Mouse (Mus musculus) left cerebral cortex, adult 18-20 months (tissue): ENCODE measurements around the gene Foxr1. TPM values are rescaled to one million over a fixed set of nuclear protein-coding genes. Genes with fewer than 3 reads are reported as not detected.
"Not testable (repeated sequence)": the region's sequence is repeated elsewhere in the genome, so short reads cannot be mapped to it uniquely, and the experiment has no call there.

ENCODE experiments used
- DNase-seq, 2 experiments: peaks; one replicate each; pipeline ENCODE4 v3.0.0; 2021 to 2022; ENCODE audit warnings: low spot score in 2 of 2, mixed read lengths in 1 of 2
- total RNA-seq, 2 experiments: library from RNA; stranded (reverse); gene quantifications; 2 replicates each; pipeline ENCODE4 v1.2.3; 2021

The Foxr1 gene
- total RNA-seq, 2 experiments from 2014 or later = not detected

GRCm38 (mm10) chr9:44477339-44478228 is 36.6 kb upstream of the Foxr1 start:
- DNase-seq = no peak

GRCm38 (mm10) chr9:44475936-44476335 is 35.0 kb upstream of the Foxr1 start:
- DNase-seq = no peak

GRCm38 (mm10) chr9:44474327-44474726 is 33.4 kb upstream of the Foxr1 start:
- no peak for DNase-seq

DNA sequence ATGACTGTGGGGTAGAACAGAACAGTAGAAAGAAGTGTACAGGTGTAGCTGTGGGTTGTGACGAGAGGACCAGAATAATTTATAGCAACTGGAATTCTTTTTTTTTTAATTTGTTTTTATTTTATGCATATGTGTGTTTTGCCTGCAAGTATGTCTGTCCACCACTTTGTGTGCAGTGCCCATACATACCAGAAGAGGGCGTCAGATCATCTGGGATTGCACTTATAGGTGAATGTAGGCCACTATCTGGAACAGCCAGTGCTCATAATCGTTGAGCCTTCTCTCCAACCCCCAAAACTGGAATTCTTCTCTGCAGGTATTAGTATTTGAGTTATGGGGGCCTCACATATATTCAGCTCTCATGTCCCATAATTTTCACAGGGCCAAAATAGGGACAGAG is 32.2 kb upstream of the Foxr1 start:
- DNase-seq = no peak

- DNase-seq = no peak
These were observed 27.9 kb upstream of the Foxr1 start for GRCm38 (mm10) chr9:44468800-44469199.

DNA sequence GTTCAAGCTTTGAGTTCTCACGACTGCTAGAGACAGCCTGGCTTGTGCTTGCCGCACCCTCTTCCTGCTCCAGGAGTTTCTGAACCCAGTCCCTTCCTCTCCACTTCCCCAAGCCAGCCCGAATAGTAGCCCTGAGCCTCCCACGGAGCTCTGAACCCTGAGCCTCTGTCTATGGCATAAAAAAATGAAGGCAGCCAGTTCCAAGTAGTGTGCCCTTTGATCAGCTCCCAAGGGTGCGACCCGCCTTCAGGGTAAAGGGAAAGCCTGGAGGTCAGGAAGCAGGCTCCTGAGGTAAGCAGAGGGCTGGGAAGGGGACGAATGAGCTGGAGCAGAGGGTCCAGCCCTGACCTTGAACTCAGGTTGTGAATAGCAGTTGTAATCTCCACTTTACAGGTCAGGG is 27.3 kb upstream of the Foxr1 start:
- no peak for DNase-seq

DNA sequence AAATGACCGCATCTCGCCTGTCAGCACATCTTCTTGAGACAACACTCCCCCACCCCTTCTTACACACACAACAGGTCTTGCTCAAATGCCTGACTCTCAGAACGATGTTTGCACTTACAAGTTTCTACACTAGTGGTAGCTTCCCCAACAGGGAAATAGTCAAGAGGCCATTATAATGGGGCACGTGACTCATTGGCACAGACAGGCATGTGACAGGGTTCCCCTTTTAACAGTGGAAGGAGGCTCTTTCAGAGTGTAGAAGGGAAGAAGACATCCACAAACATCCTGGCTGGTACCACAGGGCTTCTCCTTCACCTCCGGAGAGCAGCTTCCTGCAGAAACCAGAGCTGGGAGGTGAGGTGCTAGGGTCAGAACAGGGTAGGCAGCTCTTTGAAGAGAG is 21.0 kb upstream of the Foxr1 start:
- no peak for DNase-seq

DNA sequence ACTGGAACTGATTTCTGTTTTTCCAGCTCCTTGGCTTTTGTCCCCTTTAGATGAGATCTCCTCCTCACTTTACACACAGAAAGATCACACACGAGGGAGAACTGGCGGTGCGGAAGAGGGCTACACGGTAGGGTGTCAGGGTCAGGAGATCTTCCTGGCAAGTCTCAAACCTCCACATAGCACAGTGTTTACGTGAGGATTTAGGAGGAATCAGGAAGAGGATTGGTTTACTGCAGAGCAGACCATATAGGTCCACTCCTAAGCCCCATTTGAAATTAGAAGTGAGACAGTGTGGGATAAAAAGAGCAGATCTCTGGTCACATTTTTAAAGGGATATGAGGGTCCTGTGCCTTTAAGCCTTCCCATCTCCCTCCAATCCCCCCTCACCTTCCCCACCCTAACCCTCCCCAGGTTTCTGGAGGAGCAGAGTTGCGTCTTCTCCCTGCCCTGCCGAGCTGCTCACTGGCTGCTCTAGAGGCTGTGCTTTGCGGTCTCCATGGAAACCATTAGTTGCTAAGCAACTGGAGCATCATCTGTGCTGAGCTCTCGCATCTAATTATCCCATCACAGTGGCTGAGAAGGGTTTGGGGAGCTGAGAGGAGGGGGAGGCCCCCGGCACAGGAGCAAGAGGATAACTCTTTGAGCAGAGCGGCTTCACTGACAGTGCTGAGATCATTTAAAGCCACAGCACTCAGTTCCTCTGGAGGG is 16.3 kb upstream of the Foxr1 start:
- peak; percentile 85 to 88 for DNase-seq

DNA sequence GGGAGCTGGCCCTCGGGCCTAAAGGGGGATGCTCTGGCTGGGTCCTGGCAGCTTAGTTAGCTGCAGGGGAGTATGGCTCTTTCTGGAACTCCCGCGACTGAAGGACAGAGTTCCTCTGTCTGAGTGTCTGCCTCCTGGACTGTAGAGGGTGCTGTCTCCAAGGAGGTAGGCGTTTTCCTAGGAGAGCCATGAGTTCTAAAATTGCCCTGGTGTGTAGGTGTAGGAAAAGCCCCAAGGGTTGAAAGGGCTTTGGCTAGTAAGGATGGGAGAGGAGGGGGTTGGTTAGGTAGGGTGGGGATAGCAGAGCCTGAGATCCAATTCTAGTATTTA is 13.9 kb upstream of the Foxr1 start, which contains the start of gene Upk2:
Gene Upk2, minus strand, starts transcription at position 86 of the 330 bp plus-strand sequence.
- no peak for DNase-seq

DNA sequence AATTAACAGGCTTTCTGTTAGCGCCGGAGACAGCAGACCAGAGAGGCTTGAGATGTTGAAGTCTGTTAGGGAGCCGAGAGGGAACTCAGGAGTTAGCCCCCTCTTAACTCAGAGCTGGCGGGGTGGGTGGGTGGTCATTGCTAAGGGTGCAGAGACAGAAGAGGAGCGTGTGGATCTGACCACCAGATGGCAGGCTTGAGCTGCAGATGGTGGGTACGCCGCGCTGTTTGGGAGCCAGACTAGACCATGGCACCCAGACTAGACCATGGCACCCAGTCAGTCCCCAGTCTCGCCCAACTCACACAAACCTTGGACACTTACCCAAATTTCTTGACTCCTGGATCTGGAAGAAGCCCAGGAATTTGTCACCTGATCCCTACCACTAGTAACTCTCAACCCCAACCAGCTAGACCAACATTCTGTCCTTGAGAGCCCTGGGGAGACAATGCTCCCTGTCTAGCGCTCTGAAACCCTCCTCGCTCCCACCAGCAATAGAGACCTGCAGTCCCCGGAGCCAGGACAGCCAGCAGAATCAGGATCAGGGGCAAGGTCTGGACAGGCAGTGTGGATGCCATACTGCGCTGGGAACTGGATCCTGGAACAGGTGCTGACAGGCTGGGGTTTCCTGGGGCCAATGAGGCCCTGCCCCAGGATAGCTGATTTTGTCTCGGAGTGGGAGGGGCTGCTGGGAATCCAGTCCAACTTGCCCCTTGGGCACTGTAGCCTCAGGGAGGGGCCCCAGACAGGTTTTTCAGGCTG is 13.4 kb upstream of the Foxr1 start:
- DNase-seq = peak; percentile 89 to 94

DNA sequence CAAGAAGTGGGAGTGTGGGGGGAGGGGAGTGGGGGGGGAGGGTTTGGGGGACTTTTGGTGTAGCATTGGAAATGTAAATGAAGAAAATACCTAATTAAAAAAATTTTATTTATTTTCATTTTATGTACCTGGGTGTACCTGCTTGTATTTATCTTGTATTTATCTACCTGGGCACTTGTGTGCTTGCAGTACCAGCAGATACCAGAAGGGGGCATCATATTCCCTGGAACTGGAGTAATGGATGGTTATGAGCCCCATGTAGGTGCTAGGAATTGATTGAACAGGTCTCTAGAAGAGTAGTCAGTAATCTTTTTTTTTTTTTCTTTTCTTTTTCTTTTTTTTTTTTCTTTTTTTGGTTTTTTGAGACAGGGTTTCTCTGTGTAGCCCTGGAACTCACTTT is 9.5 kb upstream of the Foxr1 start:
- no peak for DNase-seq

GRCm38 (mm10) chr9:44444402-44445025 is 3.6 kb upstream of the Foxr1 start:
- not testable (repeated sequence) for DNase-seq

- DNase-seq = no peak
These were observed 5.2 kb downstream of the Foxr1 start for GRCm38 (mm10) chr9:44435747-44436146.

DNA sequence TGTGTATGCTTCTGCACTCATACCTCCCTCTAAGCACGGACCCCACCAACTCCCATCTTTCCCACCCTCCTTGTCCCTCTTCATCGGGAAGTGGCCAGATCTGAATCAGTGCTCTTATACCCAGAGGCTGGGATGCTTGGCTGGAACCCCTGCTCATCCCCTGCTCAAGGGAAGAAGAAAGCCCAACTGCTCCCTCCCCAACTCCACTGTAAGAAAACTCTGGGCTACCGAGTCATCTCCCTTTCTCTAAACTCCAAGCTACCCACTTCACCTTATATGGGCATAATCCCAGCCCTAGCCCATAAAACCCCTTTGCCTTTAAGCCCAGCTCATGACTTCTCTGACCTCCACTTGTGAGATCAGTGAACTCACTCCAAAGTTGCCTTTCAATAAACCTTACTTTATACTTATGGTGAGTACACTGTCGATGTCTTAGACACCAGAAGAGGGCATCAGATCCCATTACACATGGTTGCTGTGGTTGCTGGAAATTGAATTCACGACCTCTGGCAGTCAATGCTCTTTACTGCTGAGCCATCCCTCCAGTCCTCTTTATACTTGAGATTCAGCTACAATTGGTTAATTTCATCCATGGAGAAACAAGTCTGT is 8.3 kb downstream of the Foxr1 start:
- no peak for DNase-seq

DNA sequence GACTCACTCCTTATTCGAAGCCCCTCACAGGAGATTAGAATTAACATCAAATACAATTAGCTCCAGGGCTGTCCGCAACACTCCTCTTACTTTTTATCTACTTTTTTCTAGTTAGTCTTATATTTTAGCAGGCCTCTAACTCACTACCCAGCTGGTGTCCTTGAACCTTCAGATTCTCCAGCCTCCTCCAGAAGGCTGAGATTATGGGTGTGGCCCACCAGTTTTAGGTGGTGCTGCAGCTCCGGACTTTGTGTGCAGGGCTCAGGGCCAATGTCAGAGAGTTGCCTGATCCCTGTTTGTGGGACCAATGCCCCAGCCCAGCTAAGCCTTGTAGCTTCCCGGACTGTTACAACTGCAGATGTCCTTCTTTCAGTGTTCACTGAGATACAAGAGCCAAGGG is 17.4 kb downstream of the Foxr1 start:
- DNase-seq = no peak

DNA sequence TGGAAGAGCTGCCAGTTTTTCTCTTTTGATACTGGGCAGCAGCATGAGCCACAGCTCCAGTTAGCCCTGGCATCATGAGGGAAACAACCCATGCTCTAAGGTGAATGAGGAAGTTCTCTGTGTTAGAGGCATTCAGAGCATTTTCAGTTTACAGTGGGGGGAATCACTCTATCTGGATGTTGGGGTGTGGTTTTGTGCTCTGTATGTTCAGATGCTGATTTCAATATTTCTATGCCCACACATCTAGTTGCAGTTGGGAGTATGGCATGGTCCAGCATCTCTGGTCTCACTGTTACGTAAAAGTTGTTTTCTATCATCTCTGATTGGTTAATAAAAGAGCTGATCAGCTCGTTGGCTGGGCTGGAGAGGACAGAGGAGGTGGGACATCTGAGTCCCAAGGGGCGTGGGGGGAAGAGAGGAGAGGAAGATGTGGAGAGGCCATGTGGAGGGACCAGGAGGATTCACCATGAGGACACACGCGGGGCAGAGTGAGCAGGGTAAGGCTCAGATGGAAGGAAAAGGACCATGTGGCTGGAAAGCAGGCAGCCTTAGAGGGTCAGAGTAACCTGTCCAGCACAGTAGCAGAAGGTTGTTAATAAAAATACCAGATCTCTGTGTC is 20.5 kb downstream of the Foxr1 start:
- DNase-seq = no peak

GRCm38 (mm10) chr9:44419730-44420129 is 21.2 kb downstream of the Foxr1 start:
- not testable (repeated sequence) for DNase-seq

- no peak for DNase-seq
These were observed 22.2 kb downstream of the Foxr1 start, which contains the start of gene Ccdc84 for GRCm38 (mm10) chr9:44418519-44419385. Gene Ccdc84 (minus strand): TSS chr9:44418569.

- DNase-seq = peak; percentile 97
These were observed 23.0 kb downstream of the Foxr1 start for GRCm38 (mm10) chr9:44417892-44418363.
